Mouse (Mus musculus) heart, embryonic 15.5 days (tissue): Measurements from ENCODE around the gene Hoxa6. TPM values are rescaled to one million over a fixed set of nuclear protein-coding genes. Genes with fewer than 3 reads are reported as not detected.
A peak's percentile ranks its signal among the peaks of the same experiment; 100 is the strongest.

Experiments used
- ATAC-seq: fragments of 200-750 bp; cut with Nextera tagmentation; replicated peaks from 2 replicates; pipeline ENCODE4 v1.8.0; 2017; ENCODE audit warnings: low read depth, moderate TSS enrichment; ENCODE audit not compliant: insufficient number of reproducible peaks, insufficient read depth, low FRiP score
- H3K27ac ChIP-seq: fragments of 300-500 bp; sonication (generic); 2 replicates; pipeline ENCODE4 v1.5.1; 2015; ENCODE audit warnings: mild to moderate bottlenecking, inconsistent platforms
- H3K27me3 ChIP-seq: fragments of 300-500 bp; sonication (generic); 2 replicates; pipeline ENCODE4 v1.6.1; 2015; ENCODE audit warnings: inconsistent platforms
- H3K36me3 ChIP-seq: fragments of 300-500 bp; sonication (generic); 2 replicates; pipeline ENCODE4 v1.6.1; 2015; ENCODE audit warnings: mild to moderate bottlenecking, inconsistent platforms
- H3K4me1 ChIP-seq: fragments of 300-500 bp; sonication (generic); replicated peaks from 2 replicates; pipeline ENCODE4 v1.6.1; 2015; ENCODE audit warnings: inconsistent platforms
- H3K4me2 ChIP-seq: fragments of 300-500 bp; sonication (generic); 2 replicates; pipeline ENCODE4 v1.6.1; 2015; ENCODE audit warnings: inconsistent platforms, mild to moderate bottlenecking, moderate library complexity
- H3K4me3 ChIP-seq: fragments of 300-500 bp; sonication (generic); 2 replicates; pipeline ENCODE4 v1.5.1; 2015; ENCODE audit warnings: mild to moderate bottlenecking, inconsistent platforms
- H3K9ac ChIP-seq: fragments of 300-500 bp; sonication (generic); 2 replicates; pipeline ENCODE4 v1.6.1; 2015; ENCODE audit warnings: mild to moderate bottlenecking, inconsistent platforms
- H3K9me3 ChIP-seq: fragments of 300-500 bp; sonication (generic); replicated peaks from 2 replicates; pipeline ENCODE4 v1.6.1; 2016; ENCODE audit warnings: inconsistent platforms
- WGBS: fragments of 180-500 bp; shearing (Covaris S2); methylation state at CpG from one replicate; pipeline ENCODE4 v1.1.7; 2015; ENCODE audit warnings: mixed read lengths; 5-methylcytosine and 5-hydroxymethylcytosine counted together
- polyA plus RNA-seq: library from polyadenylated mRNA; unstranded; fragments of >200 nt; fragmentation: Nextera tagmentation; extraction: Ambion mirVana; gene quantifications from 2 replicates; pipeline ENCODE4 v1.2.1, GENCODE M21; 2015

Hoxa6 gene
- polyA plus RNA-seq, 1 experiment from 2014 or later, result not detected

DNA sequence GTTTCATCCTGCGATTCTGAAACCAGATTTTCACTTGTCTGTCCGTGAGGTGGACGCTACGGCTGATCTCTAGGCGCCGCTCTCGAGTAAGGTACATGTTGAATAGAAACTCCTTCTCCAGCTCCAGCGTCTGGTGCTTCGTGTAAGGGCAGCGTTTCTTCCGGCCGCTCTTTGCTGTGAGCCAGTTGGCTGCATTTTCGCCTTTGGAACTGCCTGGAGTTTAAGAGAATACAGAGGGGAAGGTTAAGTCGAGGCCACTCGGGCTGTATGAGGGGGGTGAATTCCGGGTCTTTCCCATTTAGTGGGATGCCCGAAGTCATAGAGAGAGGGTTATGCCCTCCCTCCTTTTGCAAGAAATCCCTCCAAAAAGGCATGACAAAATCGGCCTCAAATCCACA is 24.0 kb upstream of the Hoxa6 start:
- no peaks in the 10 kb centered on the region for H3K36me3 ChIP-seq
- H3K4me3 ChIP-seq, result no peak overlapping the region
- 0 out of 2 replicates have a peak overlapping the region, but pooled peaks have one; percentile 4 for H3K4me2 ChIP-seq
- H3K9me3 ChIP-seq, result no peaks in the 10 kb centered on the region
- H3K9ac ChIP-seq, result no peak overlapping the region
- no peak overlapping the region for H3K27ac ChIP-seq
- H3K27me3 ChIP-seq, result peaks cover 96% of the 10 kb centered on the region
- ATAC-seq, result no peak
- H3K4me1 ChIP-seq, result peaks cover 14% of the 10 kb centered on the region
- 2% methylated on average over 18 of the region's 18 CpGs for whole genome bisulfite sequencing

DNA sequence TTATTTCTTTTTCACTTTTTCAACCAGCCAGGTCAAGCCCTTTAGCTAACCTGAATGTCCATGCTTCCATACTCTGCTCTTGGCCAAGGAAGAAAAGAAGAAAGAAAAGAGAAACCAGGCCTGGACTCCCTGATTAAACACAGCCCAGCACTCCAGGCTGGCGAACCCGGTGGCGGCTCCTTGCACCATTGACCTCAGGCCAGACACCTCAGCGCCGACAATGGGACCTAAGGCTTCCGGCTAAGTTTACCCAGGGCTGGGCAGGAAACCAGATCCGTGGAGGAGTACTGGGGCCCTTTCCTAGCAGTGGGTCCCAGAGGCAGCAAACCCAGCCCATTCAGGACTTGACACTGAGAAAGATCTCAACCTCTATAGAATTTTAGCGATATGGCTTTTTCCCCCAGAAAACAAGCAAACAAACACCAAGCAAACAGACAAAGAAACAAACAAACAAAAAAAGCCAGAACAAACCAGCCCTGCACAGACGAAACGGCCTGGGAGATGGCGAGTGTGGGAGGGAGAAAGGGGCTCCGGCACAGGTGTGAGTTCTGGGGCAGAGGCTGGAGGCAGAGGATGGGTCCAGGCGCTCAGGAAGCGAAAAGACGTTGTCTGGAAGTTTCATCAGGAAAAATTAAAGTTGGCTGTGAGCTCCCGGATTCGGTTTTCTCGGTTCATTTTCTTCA is 23.5 kb upstream of the Hoxa6 start:
- H3K27me3 ChIP-seq, result peaks cover 96% of the 10 kb centered on the region
- no peaks in the 10 kb centered on the region for H3K36me3 ChIP-seq
- WGBS, result 2% methylated on average over 18 of the region's 18 CpGs
- no peaks in the 10 kb centered on the region for H3K9me3 ChIP-seq
- no peak overlapping the region for H3K4me3 ChIP-seq
- ATAC-seq, result no peak
- H3K4me2 ChIP-seq, result 0 out of 2 replicates have a peak overlapping the region, but pooled peaks have one; percentile 4
- no peak overlapping the region for H3K27ac ChIP-seq
- H3K4me1 ChIP-seq, result peaks cover 14% of the 10 kb centered on the region
- H3K9ac ChIP-seq, result no peak overlapping the region

DNA sequence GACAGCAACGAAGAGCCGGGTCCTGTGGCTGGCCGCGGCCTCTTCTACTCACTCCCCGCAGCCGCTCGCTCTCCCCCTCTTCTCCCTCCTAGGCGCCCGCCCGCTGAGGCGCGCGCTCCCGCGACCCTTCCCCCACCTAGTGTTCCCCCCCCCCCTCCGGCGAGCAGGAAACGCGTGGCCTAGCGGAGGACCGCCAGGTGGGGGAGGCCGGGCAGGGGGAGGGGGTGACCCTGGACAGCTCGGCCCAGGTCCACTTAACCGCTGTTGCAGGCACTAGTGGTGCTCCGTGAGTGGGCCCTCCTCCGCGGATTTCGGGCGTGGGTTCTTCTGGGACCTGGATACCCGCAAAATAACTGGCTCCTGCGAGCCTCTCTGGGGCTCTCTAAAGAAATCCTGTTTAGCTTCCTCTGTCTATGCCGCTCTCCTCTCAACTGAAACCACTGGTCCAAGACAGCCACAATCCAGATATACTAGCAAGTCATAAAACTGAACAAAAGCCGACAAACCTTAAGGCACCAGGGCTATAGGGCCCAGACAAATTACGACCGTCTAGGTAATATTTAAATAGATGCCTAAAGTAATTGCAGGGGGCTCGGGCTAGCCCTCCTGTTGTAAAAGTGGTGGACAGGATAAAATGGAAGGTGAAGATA is 22.1 kb upstream of the Hoxa6 start, which contains the start of gene Hoxa9:
Gene Hoxa9 (minus strand): TSS at position 574 of the 650 bp plus-strand sequence.
- ATAC-seq, result no peak
- peaks cover 96% of the 10 kb centered on the region for H3K27me3 ChIP-seq
- H3K9ac ChIP-seq, result no peak within 1 kb of the TSS
- 1% methylated on average over 32 of the region's 36 CpGs for WGBS
- no peaks in the 10 kb centered on the region for H3K9me3 ChIP-seq
- peaks cover 17% of the 10 kb centered on the region for H3K4me1 ChIP-seq
- no peak within 1 kb of the TSS for H3K4me2 ChIP-seq
- no peak within 1 kb of the TSS for H3K27ac ChIP-seq
- H3K4me3 ChIP-seq, result peak within 1 kb of the TSS; percentile 5; the same call in 1 of the 2 replicates
- H3K36me3 ChIP-seq, result no peaks in the 10 kb centered on the region

DNA sequence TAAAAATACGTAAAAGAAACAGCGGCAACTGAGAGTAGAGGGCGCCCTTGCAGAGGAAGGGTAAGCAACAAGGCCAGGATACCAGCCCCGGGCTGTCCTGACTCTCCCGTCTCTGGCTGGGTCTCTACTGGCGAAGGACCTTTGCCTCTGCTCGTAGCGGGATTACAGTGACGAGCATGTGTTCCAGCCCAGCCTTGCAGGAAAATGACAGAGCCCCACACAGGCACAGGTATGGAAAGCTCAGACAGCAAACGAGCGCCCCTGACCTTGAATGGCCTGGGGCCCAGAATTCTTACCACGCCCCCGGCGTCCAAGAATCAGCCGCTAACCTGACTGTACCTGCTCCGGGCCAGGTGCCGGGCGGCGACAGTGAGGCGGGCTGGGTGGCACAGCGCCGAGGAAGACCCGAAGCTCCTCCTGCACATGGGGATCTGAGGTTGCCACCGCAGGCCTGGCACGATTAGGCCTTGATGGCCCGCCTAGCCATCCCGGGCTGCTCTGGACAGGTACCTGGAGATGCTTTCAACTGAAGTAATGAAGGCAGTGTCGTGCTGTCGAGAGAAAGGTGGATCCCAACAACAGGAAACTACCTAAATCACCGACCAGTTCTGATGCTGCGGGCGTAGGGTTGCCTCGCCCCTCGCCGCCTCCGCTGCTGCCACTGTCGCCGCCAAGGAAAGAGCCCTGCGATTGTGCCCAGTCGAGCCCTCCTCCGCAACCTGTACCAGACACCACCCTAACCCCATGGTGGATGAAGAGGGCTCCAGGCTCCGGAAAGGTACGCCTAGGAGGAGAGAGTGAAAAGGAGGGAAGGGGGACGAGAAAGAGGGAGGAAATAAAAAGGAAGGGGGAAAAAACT is 21.3 kb upstream of the Hoxa6 start:
- Histone ChIP-seq H3K4me3 (peak overlapping the region; percentile 5; the same call in 1 of the 2 replicates), H3K9ac (no peak overlapping the region), H3K4me2 (no peak overlapping the region), H3K27me3 (peaks cover 96% of the 10 kb centered on the region), H3K9me3 (no peaks in the 10 kb centered on the region), H3K27ac (no peak overlapping the region), H3K4me1 (peaks cover 19% of the 10 kb centered on the region), H3K36me3 (no peaks in the 10 kb centered on the region)
- WGBS, result 2% methylated on average over 44 of the region's 44 CpGs
- ATAC-seq, result no peak

DNA sequence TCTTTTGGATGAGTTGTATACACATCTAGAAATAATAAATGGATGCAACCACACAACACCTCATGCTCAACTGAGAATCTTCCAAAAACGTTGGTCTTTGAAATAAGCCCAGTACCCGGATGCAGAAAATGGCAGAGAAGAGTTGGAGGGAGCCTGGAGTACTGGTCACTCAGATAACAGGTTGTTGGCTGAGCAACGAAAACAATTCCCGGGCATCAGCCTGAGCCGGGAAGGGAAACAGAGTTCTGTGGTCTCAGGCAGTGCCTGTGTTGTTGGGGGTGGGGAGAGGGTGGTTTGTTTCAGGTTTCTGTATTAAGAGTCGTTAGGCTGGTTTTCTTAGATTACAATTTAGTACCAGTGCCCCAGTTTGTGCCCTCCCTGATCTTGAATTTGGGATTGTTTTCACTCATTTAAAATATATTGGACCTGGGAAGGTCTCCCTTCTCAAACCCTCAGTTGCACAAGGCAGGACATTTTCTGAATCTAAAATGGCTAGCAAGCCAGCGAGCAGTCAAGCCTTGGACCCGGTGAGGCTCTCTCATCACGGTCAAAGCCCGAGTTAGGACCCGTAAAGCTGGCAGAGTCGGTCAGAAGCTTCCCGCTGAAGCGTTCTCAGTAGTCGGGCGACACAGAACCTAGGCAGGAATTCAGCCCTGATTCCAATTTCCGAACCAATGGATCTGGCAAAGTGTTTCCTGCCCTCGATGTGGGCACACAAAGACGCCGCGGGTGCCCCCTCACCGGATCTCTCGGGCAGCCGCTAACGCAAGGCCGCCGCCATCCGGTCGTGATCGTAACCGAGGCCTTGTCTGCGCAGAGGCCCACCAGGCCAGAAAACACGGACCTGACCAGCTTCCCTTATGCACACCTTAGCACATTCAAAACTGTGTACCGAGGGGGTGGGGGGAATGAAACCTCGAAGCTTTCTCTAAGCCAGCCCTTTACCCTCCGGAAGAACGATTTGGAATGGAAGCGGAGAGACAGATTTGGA is 20.2 kb upstream of the Hoxa6 start:
- Histone ChIP-seq H3K27ac (no peak overlapping the region), H3K4me1 (peaks cover 14% of the 10 kb centered on the region), H3K36me3 (no peaks in the 10 kb centered on the region), H3K4me2 (no peak overlapping the region), H3K9ac (no peak overlapping the region), H3K27me3 (peaks cover 96% of the 10 kb centered on the region), H3K9me3 (no peaks in the 10 kb centered on the region), H3K4me3 (0 out of 2 replicates have a peak overlapping the region, but pooled peaks have one; percentile 0)
- 3% methylated on average over 38 of the region's 38 CpGs for WGBS
- no peak for ATAC-seq

DNA sequence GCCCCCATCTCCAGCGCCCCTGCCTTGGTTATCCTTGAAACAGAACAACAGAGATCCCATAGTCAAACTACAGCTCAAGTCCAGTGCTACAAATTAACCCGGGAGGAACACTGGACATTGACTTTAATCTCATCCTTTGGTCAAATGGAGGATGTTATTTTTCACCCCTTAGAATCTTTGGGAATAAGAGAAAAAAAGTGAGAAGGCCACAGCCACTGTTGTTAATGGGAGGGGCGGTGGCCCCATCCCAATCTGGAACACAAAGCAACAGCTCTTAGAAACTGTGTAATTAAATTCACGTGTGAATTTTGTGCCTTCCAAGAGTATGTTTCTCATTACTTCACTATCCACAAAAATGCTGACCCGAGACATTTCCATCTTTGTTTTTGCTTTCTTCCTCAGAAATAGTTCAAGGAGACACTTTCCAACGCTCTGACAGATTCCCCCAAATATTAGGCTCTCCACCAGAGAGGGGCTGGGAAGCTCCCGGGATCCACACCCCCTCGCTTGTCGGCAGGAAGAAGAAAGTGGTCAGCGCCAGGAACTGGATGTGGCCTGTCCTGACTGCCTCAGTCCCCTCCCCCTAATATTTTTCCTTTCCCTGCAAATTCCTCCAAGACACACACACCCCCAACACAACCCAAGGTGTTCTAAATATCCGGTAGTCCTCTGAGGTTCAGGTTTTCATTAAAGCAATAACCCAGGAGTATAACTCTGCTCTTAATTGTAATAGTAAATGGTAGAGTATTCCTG is 19.1 kb upstream of the Hoxa6 start:
- WGBS, result 11% methylated on average over 11 of the region's 11 CpGs
- Histone ChIP-seq H3K9me3 (no peaks in the 10 kb centered on the region), H3K27me3 (peaks cover 96% of the 10 kb centered on the region), H3K36me3 (no peaks in the 10 kb centered on the region), H3K4me1 (peaks cover 14% of the 10 kb centered on the region), H3K27ac (no peak overlapping the region), H3K9ac (no peak overlapping the region), H3K4me2 (no peak overlapping the region), H3K4me3 (no peak overlapping the region)
- no peak for ATAC-seq

DNA sequence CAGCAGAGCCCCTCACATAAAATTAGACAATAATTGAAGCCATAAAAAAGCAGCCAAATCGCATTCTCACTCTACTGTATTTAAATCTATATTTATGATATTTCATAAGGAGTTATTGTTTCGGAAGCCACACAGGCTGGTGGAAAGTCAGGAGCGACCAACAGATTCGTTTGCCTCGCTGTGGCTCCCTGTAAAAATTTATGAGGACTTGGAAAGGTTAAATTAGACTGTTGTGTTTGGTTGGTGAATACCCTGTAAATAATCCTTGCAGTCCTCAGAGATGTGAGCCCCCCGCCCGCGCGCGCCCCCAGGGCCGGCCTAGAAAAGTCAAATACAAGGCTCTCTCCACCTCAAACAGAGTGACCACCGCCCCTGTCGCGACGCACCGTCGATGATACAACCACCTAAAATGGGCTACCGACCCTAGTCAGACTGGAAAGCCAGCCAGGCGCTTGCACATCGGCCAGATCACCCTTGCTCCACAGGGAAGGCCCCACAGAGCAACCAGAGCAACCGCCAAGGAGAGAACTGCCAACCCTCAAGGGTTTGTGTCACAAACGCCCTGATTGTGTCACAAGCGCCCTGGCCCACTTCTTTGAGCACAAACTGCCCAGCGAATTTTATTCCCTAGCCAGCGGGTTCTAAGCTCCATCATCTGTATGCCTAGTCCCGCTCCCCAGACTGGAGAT is 18.2 kb upstream of the Hoxa6 start:
- Histone ChIP-seq H3K4me1 (peaks cover 14% of the 10 kb centered on the region), H3K27me3 (peaks cover 96% of the 10 kb centered on the region), H3K9ac (no peak overlapping the region), H3K36me3 (no peaks in the 10 kb centered on the region), H3K27ac (no peak overlapping the region), H3K4me2 (no peak overlapping the region), H3K9me3 (no peaks in the 10 kb centered on the region), H3K4me3 (no peak overlapping the region)
- no peak for ATAC-seq
- WGBS, result 5% methylated on average over 26 of the region's 26 CpGs

DNA sequence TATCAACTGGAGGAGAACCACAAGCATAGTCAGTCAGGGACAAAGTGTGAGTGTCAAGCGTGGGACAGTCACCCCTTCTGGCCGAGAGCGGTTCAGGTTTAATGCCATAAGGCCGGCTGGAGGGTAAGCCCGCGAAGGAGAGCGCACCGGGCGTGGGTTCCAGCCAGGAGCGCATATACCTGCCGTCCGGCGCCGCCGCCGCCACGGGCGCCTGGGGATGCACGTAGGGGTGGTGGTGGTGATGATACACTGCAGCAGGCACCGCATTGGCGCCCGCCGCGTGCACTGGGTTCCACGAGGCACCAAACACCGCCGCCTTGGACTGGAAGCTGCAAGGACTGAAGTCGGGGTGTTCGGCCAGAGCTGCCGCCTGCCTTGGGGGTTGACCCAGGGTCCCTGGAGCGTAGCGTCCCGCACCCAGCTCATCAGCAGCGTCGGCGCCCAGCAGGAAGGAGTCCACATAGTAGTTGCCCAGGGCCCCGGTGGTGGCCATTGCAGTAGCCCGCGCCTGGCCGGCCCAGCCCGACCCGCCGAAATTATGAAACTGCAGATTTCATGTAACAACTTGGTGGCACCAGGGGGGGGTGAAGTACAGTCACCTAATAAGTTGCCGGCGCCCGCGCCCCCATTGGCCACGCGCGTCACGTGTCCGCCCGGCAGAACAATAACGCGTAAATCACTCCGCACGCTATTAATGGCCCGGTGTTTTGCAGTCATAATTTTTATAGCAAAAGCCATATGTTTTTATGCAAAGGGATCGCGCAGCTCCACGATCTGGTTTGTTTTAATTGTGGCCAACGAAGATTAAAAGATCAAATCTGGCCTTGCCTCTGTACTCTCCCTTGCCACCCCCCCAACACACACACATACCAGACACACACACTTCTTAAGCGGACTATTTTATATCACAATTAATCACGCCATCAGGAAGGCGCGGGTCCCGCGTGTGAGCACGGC is 17.4 kb upstream of the Hoxa6 start:
- peaks cover 20% of the 10 kb centered on the region for H3K4me1 ChIP-seq
- H3K9me3 ChIP-seq, result no peaks in the 10 kb centered on the region
- H3K4me3 ChIP-seq, result peak overlapping the region; percentile 26
- no peak overlapping the region for H3K27ac ChIP-seq
- ATAC-seq, result no peak
- H3K36me3 ChIP-seq, result no peaks in the 10 kb centered on the region
- peaks cover 97% of the 10 kb centered on the region for H3K27me3 ChIP-seq
- peak overlapping the region; percentile 13; the same call in 1 of the 2 replicates for H3K4me2 ChIP-seq
- WGBS, result 3% methylated on average over 69 of the region's 69 CpGs
- no peak overlapping the region for H3K9ac ChIP-seq
